ENCODE assay signal across 20 mouse cellular contexts in the genomic region with DNA sequence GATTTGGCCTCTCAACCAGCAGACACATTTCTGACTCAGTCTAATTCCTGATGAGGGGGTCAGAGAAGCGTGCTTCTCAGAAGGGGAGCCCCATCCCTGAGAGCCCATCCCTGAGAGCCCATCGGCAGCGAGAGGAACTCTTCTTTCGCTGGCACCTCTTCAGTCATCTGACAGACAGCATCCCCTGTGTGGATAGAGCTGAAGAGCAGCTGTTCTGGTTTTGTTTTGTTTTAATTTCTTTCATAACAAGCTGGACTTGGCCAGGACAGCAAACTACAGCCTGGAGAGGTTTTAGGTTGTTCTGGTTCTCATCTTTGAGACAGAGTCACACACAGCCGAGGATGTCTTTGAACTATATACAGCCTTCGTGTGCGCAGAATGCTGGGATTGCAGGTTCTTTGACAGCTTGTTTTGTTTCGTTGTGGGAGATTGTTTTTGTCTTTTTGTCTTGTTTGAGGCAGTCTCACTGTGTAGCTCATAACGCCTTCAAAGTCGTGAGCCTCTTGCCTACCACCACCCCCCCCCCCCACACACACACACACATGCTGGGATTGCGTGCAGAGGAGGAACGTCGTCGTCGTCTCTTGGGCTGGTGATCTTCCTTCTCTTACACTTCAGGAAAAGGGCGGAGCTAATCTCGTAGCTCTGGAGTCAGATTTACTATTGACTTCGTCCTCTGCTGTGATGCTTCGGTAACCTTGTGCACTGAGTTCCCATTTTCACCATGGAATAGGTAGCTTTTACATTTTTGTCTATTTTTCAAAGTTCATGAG. TPM values are rescaled to one million over a fixed set of nuclear protein-coding genes. Genes with fewer than 3 reads are reported as not detected.
DNase-seq lines count a peak whose midpoint lies in the region; ATAC-seq and TF ChIP-seq lines count a peak whose summit lies in the region.
"Had no signal": no experiment of that assay in that cellular context is flagged by ENCODE, and none has a peak within 500 bp of the region (broad histone marks: within the 10 kb centered on the region; RNA-seq: fewer than 3 reads in every experiment).

No protein-coding gene starts in this region.

- 0 out of 2 replicates have a peak overlapping the region, but pooled peaks have one; percentile 4 for H3K4me3 ChIP-seq in thymus, adult 2 months (ENCODE audit: control insufficient read depth, insufficient read depth, low read length)
- no peak overlapping the region for H3K4me3 ChIP-seq in embryonic facial prominence, embryonic 14.5 days (ENCODE audit: low read depth, low read length)
- H3K4me3 ChIP-seq: hindbrain, embryonic 13.5 days; limb, embryonic 12.5 days; midbrain, embryonic 15.5 days; neural tube, embryonic 12.5 days had no signal

- no peaks in the 10 kb centered on the region for H3K27me3 ChIP-seq in thymus, adult 2 months (ENCODE audit: control insufficient read depth, insufficient read depth, low read length)
- H3K27me3 ChIP-seq in embryonic facial prominence, embryonic 14.5 days (replicated peaks; ENCODE audit: control insufficient read depth, insufficient read depth, low read length) = no peaks in the 10 kb centered on the region
- H3K27me3 ChIP-seq: CH12.LX; hindbrain, embryonic 13.5 days; limb, embryonic 12.5 days; midbrain, embryonic 15.5 days; neural tube, embryonic 12.5 days; Patski had no signal

- no peak for TF ChIP-seq CTCF in thymus, adult 2 months (IDR thresholded peaks at IDR 0.05; ENCODE audit: borderline replicate concordance, control insufficient read depth, extremely low read depth, insufficient read depth, low read length, poor library complexity)

- no peaks in the 10 kb centered on the region for H3K36me3 ChIP-seq in thymus, adult 2 months (ENCODE audit: control insufficient read depth, insufficient read depth, low read length)
- H3K36me3 ChIP-seq in embryonic facial prominence, embryonic 14.5 days (ENCODE audit: control insufficient read depth, insufficient read depth, low read length) = no peaks in the 10 kb centered on the region
- H3K36me3 ChIP-seq: hindbrain, embryonic 13.5 days; limb, embryonic 12.5 days; midbrain, embryonic 15.5 days; neural tube, embryonic 12.5 days had no signal

- H3K4me1 ChIP-seq in thymus, adult 2 months (replicated peaks; ENCODE audit: control insufficient read depth, insufficient read depth, low read length) = peaks cover 4% of the 10 kb centered on the region; the same call in 1 of the 2 replicates
- no peaks in the 10 kb centered on the region; the same call in 1 of the 2 replicates for H3K4me1 ChIP-seq in embryonic facial prominence, embryonic 14.5 days (ENCODE audit: control insufficient read depth, insufficient read depth, low read length)
- H3K4me1 ChIP-seq: limb, embryonic 12.5 days; midbrain, embryonic 15.5 days; neural tube, embryonic 12.5 days had no signal

- no peak overlapping the region for H3K9ac ChIP-seq in embryonic facial prominence, embryonic 14.5 days (ENCODE audit: low read depth, low read length)
- H3K9ac ChIP-seq: hindbrain, embryonic 13.5 days; limb, embryonic 12.5 days; midbrain, embryonic 15.5 days; neural tube, embryonic 12.5 days had no signal

- H3K27ac ChIP-seq in thymus, adult 2 months (ENCODE audit: control insufficient read depth, insufficient read depth, low read length) = no peak overlapping the region
- peak overlapping the region; percentile 39 for H3K27ac ChIP-seq in embryonic facial prominence, embryonic 14.5 days (replicated peaks; ENCODE audit: low read depth, low read length)
- H3K27ac ChIP-seq: hindbrain, embryonic 13.5 days; limb, embryonic 12.5 days; macrophage; midbrain, embryonic 15.5 days; neural tube, embryonic 12.5 days had no signal

- H3K9me3 ChIP-seq in embryonic facial prominence, embryonic 14.5 days (ENCODE audit: control insufficient read depth, low read length) = no peaks in the 10 kb centered on the region
- H3K9me3 ChIP-seq: hindbrain, embryonic 13.5 days; limb, embryonic 12.5 days; midbrain, embryonic 15.5 days; neural tube, embryonic 12.5 days had no signal

- no peak for TF ChIP-seq POLR2A in thymus, adult 2 months (IDR thresholded peaks at IDR 0.05; ENCODE audit: control insufficient read depth, extremely low read depth, insufficient read depth, low read length, poor library complexity)

- ATAC-seq in embryonic facial prominence, embryonic 14.5 days (ENCODE audit: low read depth) = peak; percentile 85
- ATAC-seq: forebrain, embryonic 16.5 days; midbrain, embryonic 15.5 days; Patski had no signal

- 33% methylated on average over 19 of the region's 19 CpGs for WGBS in thymus, adult 2 months
- WGBS in embryonic facial prominence, embryonic 14.5 days = 25% methylated on average over 19 of the region's 19 CpGs

- 0 out of 2 replicates have a peak overlapping the region, but pooled peaks have one; percentile 9 for H3K4me2 ChIP-seq in embryonic facial prominence, embryonic 14.5 days (ENCODE audit: low read depth, low read length)
- H3K4me2 ChIP-seq: hindbrain, embryonic 13.5 days; limb, embryonic 12.5 days; midbrain, embryonic 15.5 days; neural tube, embryonic 12.5 days had no signal

- no peak for DNase-seq in thymus, adult 2 months
- DNase-seq in thymus, postnatal 14 days = no peak
- DNase-seq in embryonic facial prominence, embryonic 14.5 days (ENCODE audit: low spot score) = peak; percentile 84
- peak; percentile 38 for DNase-seq in lung, postnatal 10 days
- DNase-seq in ovary, adult 18-20 months (ENCODE audit: low spot score) = no peak
- no peak for DNase-seq in embryo, embryonic 9.5 days (ENCODE audit: extremely low spot score)
- no peak for DNase-seq in natural killer cell, adult 2 months (ENCODE audit: low spot score in 2 of 2)
- DNase-seq: adrenal gland, postnatal 10 days; cerebellum, adult 9-11 months; gastrocnemius, postnatal 10 days; kidney, adult 9 months; thymus, adult 18-20 months had no signal

RNA-seq across cellular contexts. Expression of a gene that starts 15.1 kb away (rescaled TPM):
- polyA plus RNA-seq in thymus, adult 2 months (2012; rRNA removed) = 0.06 and 0.16 TPM in 2 replicates
- 2.9 and 3.1 TPM in 2 replicates for polyA plus RNA-seq in embryonic facial prominence, embryonic 14.5 days (2014; fragmentation: Nextera tagmentation; extraction: Ambion mirVana)
- polyA plus RNA-seq: macrophage had no signal

RNA-seq across cellular contexts. Expression of a gene that starts 41.2 kb away (rescaled TPM):
- polyA plus RNA-seq in thymus, adult 2 months (2012; rRNA removed) = 90.7 and 99.4 TPM in 2 replicates
- polyA plus RNA-seq in embryonic facial prominence, embryonic 14.5 days (2014; fragmentation: Nextera tagmentation; extraction: Ambion mirVana) = 63.4 and 70.1 TPM in 2 replicates

Comparison
In these comparisons a context has a peak if more than half of its experiments do, and no peak if none do; other contexts are left out.
1. DNase-seq: peak in embryonic facial prominence, embryonic 14.5 days (single experiment) and lung, postnatal 10 days (single experiment); none in thymus, adult 2 months (single experiment), thymus, postnatal 14 days (single experiment), ovary, adult 18-20 months (single experiment), embryo, embryonic 9.5 days (single experiment) and natural killer cell, adult 2 months (0 of 2).